Mouse (Mus musculus) activated CD4-positive, CD25-positive, alpha-beta regulatory T cell, adult 4 months (primary cell): ENCODE results near the gene Prm1. TPM values are rescaled to one million over a fixed set of nuclear protein-coding genes. Genes with fewer than 3 reads are reported as not detected.
"Not testable (repeated sequence)": the region's sequence is repeated elsewhere in the genome, so short reads cannot be mapped to it uniquely, and the experiment has no call there.

Experiments used
- ATAC-seq: one replicate; pipeline ENCODE4 v1.8.0; 2017
- polyA plus RNA-seq, 2 experiments: library from polyadenylated mRNA; unstranded; fragments of 100-300 nt; shearing (Covaris generic); gene quantifications; one replicate each; pipeline ENCODE4 v1.2.1; 2017

The Prm1 gene
- under 1 TPM in 1 of 2 experiments, not detected in 1; 0.77 TPM for polyA plus RNA-seq

DNA sequence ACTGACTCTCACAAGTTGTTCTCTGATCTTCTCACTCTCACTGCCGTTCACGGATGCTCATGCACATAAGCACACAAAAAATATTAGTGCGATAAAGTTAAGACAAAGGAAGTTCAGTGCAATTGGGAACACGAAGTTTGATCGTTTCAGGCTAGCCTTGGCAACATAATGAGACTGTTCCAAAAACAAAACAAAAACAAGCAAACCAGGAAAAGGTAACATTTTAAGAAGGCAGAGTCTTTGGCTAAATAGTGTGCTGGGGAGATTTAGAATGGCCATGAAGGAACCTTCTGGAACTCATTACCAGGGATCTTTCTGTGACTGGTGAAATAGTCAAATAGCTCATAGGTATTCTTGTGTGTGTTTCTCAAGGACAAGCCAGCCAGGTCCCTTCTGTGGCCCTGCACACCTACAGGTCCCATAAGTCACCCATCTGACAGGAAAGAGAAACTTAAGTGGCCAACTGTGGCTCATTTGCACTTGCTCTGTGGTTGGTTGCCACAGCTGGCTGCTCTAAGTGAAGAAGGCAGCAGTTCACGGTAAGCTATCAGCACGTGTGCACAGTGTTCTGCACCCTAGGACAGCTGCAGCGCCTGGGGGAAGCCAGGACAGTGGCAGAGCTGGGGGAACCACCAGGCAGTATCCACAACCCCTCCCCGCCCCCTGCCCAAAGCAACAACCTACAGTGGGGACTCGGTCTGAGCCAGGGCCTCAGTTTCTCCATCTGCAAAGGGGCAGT is at the start of gene Prm1:
Prm1 (minus strand) TSS at position 51 of the 739 bp plus-strand sequence.
- ATAC-seq: peak; percentile 46

DNA sequence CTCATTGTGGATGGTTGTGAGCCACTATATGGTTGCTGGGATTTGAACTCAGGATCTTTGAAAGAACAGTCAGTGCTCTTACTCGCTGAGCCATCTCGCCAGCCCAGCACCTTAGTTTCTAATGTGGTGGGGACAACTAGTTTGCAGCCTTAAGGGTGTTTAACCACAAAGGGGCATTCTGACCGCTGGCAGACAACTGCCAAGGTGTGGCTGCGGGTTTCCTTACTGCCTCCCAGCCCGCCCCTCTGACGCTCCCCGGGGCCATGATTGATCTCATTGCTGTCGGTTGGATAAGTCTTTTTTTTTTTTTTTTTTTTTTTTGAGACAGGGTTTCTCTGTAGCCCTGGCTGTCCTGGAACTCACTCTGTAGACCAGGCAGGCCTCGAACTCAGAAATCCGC is 46.6 kb upstream of the Prm1 start:
- ATAC-seq: not testable (repeated sequence)

DNA sequence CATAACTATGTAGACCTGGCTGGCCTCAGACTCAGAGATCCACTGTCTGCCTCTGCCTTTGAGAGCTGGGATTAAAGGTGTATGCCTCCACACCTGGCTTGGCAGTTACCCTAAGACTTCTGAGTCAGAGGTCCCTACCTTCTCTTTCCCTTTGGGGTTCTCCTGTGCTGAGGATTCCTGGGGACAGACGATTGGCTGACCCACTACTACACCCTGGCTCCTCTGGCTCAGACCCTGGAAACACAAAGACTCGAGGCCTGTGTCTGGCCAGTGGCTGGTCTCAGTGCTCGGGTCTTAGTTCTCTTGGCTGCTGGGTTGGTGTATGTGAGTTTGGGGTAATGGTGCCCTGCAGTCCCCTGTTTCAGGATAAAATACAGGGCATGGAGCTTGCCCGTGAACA is 45.3 kb upstream of the Prm1 start:
- no peak for ATAC-seq

DNA sequence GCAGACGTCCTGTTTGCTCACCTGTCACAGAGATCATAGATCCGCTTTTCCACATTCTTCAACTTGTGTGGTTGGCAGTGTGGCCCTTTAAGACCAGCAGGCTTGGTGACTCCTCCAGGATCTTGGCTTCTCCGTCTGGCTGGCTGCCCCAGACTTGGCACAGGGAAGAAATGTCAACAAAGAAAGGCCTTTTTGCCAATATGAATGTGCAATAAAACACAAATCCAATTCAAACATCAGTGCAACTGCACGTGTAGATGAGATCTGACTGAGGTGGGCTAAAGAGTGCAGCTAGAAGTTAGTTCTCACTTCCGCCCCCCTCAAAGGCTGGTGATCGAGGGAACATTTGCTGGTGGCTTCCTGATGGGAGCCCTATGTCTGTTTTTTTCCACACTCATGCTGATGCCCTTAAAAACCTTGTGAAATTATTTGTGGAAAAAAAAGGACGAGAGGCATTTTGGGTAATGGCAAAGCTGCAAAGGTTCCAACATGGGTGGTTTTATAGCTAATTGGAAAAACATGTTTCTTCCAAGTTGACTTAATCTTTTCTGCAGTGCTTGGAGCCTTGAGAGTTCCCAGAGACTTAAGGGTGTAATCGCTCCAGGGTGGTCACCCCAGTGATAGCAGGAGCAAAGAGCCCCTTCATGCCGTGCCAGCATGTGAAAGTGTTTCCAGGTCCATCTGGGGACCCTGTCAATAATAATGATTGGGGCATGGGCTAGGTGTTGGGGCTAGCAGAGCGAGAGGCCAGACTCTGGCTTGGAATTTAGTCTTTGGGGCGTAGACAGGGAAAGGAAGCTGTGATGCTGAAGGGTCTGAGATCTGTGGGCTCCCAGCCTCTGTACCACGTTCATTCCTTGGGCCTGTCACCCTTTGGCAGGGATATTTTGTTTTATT is 44.6 kb upstream of the Prm1 start:
- no peak for ATAC-seq

DNA sequence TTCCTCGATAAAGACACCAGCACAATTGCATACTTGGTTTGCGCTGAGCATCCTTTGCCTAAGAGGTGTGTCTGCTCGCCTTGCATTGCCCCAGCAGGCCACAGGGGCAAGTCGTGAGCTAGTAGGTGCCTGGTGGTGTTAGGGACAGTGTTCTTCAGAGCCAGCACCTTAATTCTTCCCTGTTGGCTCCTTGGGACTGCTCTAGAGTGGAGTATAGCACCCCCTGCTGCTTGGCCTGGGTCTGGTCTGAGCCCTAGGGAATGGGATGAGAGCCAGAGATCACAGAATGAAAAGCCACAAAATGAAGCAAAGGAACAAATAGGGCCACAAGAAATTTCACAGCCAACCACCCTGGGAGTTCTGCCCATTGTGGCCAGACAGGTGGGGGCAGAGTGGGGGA is 40.9 kb upstream of the Prm1 start:
- ATAC-seq: peak; percentile 11

DNA sequence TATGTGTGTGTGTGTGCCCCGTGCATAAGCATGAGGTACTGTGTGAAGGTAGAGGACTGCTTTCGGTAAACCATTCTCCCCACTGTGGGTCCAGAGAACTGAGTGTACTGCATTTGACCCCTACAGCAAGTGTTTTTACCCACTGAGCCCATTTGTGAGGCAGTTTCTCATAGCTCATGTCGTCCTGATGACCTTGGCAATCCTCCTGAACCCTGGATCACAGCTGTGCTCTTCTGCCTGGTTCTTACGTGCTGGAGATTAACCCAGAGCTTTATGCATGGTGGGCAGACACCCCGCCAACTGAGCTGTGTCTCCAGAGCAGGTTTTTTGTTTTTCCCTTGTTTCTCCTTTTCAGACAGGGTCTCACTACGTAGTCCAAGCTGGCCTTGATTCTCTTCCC is 40.3 kb upstream of the Prm1 start:
- no peak for ATAC-seq

DNA sequence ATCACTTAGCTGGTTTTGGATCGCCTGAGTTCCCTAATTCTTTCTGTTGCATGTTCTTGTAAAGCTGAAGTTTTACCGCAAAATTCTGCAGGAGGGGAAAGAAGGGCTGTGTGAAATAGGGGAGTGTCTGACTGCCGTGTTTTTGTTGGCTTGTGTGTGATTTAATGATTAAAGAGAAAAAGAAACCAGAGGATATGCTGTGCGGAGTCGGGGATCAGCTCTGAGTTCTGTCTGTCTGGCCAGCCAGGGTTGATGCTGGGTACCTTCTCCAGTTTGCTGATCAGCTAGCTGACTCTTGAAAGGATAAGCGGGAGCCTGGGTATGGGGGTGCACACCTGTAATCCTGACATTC is 38.7 kb upstream of the Prm1 start:
- peak; percentile 53 for ATAC-seq

DNA sequence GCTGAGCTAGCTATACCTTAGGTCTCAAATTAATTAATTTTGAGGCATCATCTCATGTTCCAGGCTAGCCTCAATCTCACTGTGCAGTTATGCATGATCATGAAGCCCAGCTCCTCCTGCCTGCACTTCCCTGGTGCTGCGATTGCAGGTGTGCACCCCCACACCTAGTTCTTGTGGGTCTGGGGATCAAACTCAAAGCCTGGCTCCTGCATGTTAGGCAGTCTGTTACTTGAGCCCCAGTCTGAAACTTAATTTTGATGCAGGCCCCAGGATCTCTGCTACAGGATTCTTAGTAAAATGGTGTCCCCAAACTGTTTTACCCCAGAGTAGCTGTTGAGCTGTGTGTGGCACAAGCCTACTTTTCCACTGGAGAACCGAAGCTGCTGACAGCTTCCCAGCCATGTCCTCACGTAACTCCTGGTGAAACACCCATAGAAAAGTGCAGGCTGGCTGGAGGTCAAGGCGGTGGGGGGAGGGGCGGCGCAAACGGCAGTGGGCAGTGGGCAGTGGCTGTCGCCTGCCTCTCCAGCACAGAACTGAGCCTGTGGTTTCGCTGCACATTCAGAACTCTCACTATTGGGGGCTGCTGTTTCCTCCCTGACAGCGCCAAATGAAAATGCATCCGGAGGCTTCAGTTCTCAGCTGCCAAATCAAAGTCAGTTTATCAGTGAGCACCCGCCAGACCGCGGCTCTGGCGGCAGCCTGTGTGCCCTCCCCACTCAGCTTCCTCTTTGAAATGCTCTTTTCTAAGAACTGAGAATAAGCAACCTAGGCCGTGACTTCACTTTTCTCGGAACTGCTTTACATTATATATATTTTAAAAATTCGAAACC is 38.1 kb upstream of the Prm1 start:
- ATAC-seq: peak; percentile 84

DNA sequence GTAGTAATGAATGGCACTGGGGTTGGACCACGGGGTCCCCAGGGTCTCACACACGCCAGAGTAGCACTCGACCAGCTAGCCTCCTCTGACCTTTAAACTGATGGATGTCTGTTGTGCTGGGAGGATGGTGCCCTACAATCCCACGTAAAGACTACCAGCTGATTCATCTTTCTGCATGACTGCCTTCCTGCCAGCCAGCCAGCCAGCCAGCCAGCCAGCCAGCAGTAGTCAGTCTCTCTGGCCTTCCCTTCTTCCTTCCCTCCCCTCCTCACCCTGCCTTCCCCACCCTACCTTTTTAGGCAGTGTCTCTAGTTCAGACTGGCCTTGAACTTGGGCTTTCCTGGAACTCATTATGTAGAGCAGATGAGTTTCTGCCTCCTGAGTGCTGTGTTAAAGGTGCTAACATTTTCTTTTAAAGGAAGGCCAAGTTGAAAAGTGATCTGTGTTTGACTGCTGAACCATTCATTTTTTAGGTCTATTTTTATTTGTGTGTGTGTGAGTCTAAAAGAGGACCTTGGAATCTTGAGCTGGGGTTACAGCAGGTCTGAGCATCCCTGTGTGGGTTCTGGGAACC is 36.7 kb upstream of the Prm1 start:
- no peak for ATAC-seq

DNA sequence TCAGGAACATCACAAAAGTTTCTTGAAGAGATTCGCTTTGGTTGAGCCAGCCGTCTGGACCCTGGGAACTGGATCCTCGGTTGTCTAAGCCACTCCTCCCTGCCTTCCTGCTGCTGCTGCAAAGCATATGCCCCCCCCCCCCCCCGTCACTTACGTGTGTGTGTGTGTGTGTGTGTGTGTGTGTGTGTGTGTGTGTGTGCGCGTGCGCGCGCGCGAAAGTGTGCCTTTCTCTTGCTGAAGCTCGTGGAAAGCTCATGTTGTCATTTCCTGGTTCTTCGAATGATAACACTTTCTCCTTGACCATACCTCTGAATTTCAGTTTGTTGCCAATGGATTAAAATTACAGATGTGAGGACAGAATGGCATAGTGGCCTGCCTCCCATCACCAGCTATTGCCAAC is 34.4 kb upstream of the Prm1 start:
- no peak for ATAC-seq

DNA sequence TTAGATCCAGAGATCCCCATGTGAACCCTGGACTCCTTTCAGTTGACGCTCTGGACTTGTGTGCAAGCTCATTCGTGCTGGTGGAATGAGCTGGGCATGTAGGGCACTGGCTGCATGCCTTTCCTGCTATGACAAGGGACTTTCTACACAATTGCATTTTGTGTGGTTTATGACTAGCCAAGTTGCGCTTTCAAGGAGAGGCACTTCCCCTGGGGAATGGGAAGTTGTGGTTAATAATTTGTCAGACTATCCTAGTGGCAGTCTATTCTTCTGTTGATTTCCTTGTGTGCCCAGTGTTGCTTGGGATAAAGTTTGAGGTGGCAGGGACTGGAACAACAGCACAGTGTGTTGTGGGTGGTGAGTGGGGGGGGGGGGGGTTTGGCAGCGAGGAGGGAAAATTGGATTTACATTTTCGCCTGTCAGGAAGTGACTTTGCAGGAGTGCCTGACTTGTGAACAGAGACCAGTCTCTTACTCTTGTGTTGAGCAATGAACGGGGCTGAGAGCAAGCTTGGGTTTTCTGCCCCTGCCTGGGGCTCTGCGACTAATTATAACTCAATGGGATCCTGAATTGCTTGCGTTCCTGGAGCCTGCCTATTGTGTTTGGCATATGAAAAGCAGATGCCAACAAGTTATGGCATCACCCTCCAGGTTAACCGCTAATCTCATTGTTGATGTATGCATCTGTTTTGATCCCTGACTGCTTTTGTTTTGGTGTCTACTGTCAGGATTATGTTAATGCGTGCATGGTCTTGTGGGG is 33.0 kb upstream of the Prm1 start:
- ATAC-seq: no peak

DNA sequence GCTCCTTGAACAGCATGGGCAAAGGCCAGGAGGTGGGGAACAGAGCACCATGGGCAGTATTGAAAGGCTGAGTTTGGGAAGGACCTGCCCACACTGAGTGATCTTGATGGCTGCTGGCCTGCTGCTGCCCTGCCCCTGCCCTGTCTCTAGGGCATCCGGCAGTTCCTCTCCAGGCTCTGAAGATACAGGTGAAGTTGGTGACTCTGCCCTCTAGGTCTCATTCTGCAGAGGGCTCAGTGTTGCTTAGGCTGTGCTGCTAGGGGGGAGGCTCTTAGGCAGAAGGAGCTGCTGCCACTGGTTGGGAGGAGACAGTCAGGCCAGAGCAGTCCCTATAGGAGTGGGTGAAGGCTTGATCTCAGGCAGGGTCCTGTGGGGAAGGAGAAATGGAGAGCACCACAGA is 32.3 kb upstream of the Prm1 start:
- no peak for ATAC-seq

DNA sequence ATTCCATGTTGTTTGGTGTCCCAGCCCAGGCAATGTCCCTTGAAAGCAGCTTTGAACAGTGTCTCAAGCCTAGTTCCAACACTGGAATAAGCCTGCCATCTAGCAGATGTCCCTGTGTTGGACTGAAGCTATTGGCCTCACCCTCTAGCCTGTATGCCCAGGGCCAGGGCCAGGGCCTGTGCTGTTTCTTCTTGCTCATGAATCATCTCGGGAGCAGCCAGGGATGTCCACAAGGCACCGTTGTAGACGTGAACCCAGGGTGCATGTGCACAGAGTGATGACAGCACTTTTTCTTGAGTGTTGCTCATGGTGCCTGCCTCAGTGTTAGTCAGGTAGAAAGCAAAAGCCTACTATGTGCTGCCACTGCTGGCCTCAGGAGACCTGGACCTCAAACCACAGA is 31.6 kb upstream of the Prm1 start:
- no peak for ATAC-seq

DNA sequence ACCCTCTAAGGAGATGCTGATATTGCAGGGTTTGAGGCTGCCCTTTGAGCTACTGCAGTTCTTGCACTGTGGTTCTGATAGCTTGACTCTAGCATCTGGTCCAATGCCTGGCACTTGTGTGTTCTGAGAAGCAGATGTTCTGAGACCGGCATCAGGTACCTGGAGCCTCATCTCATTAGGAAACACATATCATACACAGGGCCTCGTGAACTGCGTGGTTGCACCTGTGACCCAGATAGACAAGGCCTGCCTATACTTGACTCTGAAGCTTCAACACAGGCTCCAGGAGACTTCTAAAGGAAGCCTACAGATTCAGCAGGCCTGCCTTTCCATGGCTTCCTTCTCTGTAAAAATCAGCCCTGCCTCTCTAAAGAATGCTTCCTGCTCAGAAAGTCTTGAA is 30.7 kb upstream of the Prm1 start:
- ATAC-seq: no peak

DNA sequence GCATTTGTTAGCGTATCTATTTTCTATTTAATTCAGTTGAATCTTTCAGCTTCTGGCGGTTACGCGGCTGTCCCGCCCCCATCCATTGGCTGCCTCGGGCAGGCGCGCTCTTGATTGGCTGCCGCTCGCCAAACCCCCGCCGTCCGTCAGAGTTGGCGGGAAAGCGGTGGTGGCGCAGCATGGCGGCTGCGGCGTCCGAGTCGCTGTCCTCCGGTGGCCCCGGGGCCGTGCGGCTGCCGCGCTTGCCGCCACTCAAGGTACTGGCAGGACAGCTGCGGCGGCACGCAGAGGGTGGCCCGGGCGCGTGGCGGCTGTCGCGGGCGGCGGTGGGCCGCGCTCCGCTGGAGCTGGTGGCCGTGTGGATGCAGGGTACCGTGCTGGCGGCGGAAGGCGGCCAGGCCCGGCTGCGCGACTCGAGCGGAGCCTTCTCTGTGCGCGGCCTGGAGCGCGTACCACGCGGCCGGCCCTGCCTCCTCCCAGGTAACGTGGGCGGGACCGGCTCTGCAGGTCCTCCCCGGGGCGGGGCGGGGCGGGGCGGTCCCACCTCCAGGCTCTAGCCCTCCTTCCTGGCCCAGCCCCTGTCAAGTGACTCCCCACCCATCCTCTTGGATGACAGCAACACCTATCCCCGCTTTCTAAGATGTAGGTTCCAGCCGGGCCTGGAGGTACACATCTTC is 29.4 kb upstream of the Prm1 start, which contains the start of gene Rmi2:
Rmi2 (plus strand) TSS at position 149 of the 677 bp plus-strand sequence.
- ATAC-seq: peak; percentile 85

DNA sequence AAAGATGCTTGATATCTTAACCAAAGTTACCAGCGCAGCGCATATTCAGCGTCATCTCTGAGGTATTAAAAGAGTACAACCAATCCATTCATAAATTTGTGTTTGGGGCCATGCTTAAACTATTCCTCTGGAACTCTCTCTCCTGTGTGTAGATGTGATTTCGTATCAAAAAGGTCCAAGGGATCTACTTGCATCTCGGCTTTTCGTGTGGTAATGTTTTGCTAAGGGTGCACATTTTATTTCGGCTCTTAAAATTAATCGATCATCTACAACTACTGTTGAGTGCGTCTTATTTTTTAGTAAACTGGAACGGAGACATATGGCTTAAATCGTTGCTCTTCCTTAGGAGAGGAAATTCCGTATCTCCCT is 28.9 kb upstream of the Prm1 start:
- ATAC-seq: no peak

DNA sequence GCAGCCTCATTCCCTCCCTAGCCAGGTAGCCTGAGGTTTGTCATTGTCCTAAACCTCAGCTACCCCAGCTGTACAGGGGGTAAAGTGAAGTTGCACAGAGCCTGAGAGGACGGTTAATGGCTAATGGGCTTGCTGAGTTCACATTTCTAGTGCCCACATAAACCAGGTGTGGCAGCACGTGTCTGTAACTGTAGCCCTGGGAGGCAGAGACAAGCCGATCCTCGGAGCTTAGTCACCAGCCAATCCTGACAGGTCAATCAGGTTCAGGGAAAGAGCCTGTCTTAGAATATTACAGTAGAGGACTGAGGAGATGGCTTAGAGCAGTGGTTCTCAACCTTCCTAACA is 22.8 kb upstream of the Prm1 start:
- no peak for ATAC-seq

DNA sequence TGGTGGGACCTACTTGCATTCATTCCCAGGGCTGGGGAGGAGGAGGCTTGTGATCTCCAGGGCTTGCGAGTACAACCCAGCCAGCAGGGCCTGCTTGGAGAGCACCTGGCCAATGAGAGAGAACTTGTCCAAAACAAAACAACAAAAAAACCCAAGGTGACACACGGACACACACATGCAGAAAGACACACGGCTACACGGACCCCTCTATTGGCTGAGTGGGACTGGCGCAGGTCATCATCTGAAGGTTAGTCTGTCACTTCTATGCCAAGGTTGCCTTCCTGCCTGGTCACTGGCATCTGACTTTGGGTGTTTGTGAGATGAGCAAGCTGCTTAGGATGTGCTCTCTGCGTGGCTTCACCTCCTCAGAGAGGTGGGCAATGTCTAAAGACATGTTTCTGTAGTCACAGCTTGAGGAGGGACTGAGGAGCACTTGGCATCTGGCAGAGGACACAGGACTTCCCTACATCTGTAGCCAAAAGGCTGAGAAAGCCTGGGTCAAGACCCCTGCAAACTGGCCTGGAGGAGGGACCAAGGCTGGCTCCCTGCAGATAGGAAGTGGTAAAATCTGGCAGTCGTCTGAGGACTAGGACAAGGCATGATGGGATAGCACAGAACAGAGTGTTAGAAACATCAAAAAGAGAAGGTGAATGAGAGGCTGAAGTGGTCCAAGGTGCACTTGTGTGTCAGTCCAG is 22.3 kb upstream of the Prm1 start:
- peak; percentile 32 for ATAC-seq

DNA sequence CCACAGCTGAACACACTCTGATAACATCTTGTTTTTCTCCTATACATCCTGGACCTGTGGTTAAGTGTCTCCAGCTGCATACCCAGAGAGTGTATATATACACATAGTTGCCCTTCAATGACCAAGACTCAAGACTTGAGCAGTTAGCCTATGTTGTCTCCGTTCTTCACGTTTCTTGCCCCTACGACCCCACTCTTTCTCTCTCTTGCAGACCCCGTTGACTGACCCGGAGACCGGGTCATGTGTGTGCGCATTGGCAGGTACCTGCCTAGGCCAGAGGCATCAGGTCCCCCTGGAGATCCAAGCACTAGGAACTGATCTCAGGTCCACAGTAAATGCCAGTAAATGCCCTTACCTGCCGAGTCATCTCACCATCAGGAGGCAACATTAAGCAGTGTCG is 21.6 kb upstream of the Prm1 start:
- no peak for ATAC-seq

DNA sequence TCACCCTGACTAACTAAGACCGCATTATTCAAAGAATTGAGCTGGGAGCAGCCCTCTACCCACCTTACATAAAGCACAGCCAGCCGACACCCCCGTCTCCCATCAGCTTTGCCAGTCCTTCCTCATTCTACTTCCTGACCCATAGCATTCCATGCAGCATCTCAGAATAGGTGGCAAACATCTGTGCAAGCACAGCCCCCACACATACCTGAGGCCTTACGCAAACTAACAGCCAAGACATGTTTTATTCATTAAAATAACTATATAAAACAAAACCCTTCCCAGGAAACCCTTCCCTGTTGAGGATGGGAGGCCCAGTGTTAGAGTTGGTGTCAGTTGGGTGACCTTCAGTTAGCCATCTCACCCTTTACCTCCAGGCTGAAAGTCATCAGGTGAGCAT is 20.2 kb upstream of the Prm1 start:
- no peak for ATAC-seq

DNA sequence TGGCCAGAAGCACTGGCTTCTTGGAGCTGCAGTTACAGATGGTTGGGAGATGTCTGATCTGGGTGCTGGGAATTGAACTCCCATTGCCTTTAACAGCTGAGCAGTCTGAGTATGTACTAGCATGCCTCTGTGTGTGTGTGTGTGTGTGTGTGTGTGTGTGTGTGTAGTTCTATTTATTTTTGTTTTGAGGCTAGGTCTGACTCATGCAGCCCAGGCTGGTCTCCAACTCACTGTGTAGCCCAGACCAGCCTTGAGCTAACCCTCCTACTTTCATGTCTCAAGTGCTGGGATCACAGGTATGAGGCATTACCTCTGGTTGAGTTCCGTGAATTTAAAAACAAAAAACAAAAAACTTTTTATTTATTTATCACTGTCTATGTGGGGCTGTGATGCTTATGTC is 18.9 kb upstream of the Prm1 start:
- ATAC-seq: no peak
